ENCODE assay signal across 21 mouse cellular contexts in genomic region chr16:30231882-30232604, GRCm38 (mm10). TPM values are rescaled to one million over a fixed set of nuclear protein-coding genes. Genes with fewer than 3 reads are reported as not detected.
DNase-seq lines count a peak whose midpoint lies in the region; ATAC-seq and TF ChIP-seq lines count a peak whose summit lies in the region.
"Had no signal": no experiment of that assay in that cellular context is flagged by ENCODE, and none has a peak within 500 bp of the region (broad histone marks: within the 10 kb centered on the region; RNA-seq: fewer than 3 reads in every experiment).

No protein-coding gene starts in this region.

- H3K4me1 ChIP-seq in limb, embryonic 11.5 days (ENCODE audit: control insufficient read depth, insufficient read depth, low read length) = peaks cover 31% of the 10 kb centered on the region

- H3K27ac ChIP-seq in limb, embryonic 11.5 days (replicated peaks; ENCODE audit: low read depth, low read length) = peak overlapping the region; percentile 38; the same call in 1 of the 2 replicates
- H3K27ac ChIP-seq: macrophage; midbrain, embryonic 13.5 days had no signal

- no peak overlapping the region for H3K4me3 ChIP-seq in limb, embryonic 11.5 days (ENCODE audit: low read depth, low read length)
- H3K4me3 ChIP-seq: midbrain, embryonic 13.5 days; myocyte had no signal

- H3K27me3 ChIP-seq in limb, embryonic 11.5 days (ENCODE audit: control insufficient read depth, insufficient read depth, low read length) = no peaks in the 10 kb centered on the region

- DNase-seq in embryo, embryonic 11 days = peak; percentile 23
- DNase-seq in embryo, embryonic 10.5 days (ENCODE audit: low spot score) = no peak
- DNase-seq in left cerebral cortex, postnatal 4 days = peak; percentile 48
- DNase-seq in left cerebral cortex, postnatal 10 days (ENCODE audit: extremely low spot score in 1 of 2, low spot score in 2 of 2) = no peak
- peak; percentile 75 for DNase-seq in brain, embryonic 14.5 days (ENCODE audit: low read depth)
- no peak for DNase-seq in limb, embryonic 11.5 days (ENCODE audit: low spot score)
- DNase-seq in adrenal gland, adult 2 months = no peak
- no peak for DNase-seq in frontal cortex, postnatal 25 days (ENCODE audit: low spot score in 2 of 2)
- DNase-seq: cerebellum, adult 9-10 months; gastrocnemius, postnatal 36 days; kidney, adult 9 months; layer of hippocampus, postnatal 36 days; liver; thymus, postnatal 4 days had no signal

- H3K4me2 ChIP-seq in limb, embryonic 11.5 days (ENCODE audit: low read depth, severe bottlenecking) = no peak overlapping the region
- H3K4me2 ChIP-seq: heart, embryonic 11.5 days; midbrain, embryonic 13.5 days had no signal

- no peak overlapping the region for H3K9ac ChIP-seq in limb, embryonic 11.5 days (ENCODE audit: low read length)
- H3K9ac ChIP-seq: midbrain, embryonic 13.5 days had no signal

- intact Hi-C loops in left cerebral cortex, postnatal 4 days (cut with DNase I) = loop anchor here (10.0 kb wide), 1 partner anchor 597 kb away; no protein-coding TSS in a partner anchor
- intact Hi-C loops in left cerebral cortex, postnatal 10 days (cut with DNase I) = loop anchor here (10.0 kb wide), 1 partner anchor 597 kb away; no protein-coding TSS in a partner anchor

- ATAC-seq in limb, embryonic 11.5 days (ENCODE audit: insufficient number of reproducible peaks, low FRiP score, low TSS enrichment, low read depth) = no peak
- ATAC-seq: midbrain, embryonic 13.5 days had no signal

- no peaks in the 10 kb centered on the region for H3K36me3 ChIP-seq in limb, embryonic 11.5 days (ENCODE audit: control insufficient read depth, insufficient read depth, low read length)
- H3K36me3 ChIP-seq: midbrain, embryonic 13.5 days had no signal

- WGBS in limb, embryonic 11.5 days = 15% methylated on average over 13 of the region's 13 CpGs

- no peak for TF ChIP-seq POLR2A in brain, embryonic 14.5 days (IDR thresholded peaks at IDR 0.05; ENCODE audit: borderline replicate concordance, extremely low read depth, insufficient read depth, insufficient read length, poor library complexity, severe bottlenecking)

- TF ChIP-seq CTCF in brain, embryonic 14.5 days (IDR thresholded peaks at IDR 0.05; ENCODE audit: borderline replicate concordance, extremely low read depth, insufficient read depth, insufficient read length) = no peak

- no peaks in the 10 kb centered on the region for H3K9me3 ChIP-seq in limb, embryonic 11.5 days (ENCODE audit: control insufficient read depth, low read length)
- H3K9me3 ChIP-seq: midbrain, embryonic 13.5 days had no signal

RNA-seq across cellular contexts. Expression of gene Cpn2, which starts 35.3 kb away (rescaled TPM):
- total RNA-seq in left cerebral cortex, postnatal 4 days (2021) = not detected
- not detected for total RNA-seq in left cerebral cortex, postnatal 10 days (2021)
- polyA plus RNA-seq in brain, embryonic 14.5 days (2012; rRNA removed) = not detected in 2 replicates
- not detected in 2 replicates for polyA plus RNA-seq in limb, embryonic 11.5 days (2014; fragmentation: Nextera tagmentation; extraction: Ambion mirVana)
- total RNA-seq in adrenal gland, adult 2 months (2021) = 1 to 10 TPM; 2.4 to 3.6 TPM
- polyA plus RNA-seq in adrenal gland, adult 2 months (2012; rRNA removed) = 1.2 and 1.7 TPM in 2 replicates
- total RNA-seq: CH12.LX; gastrocnemius, postnatal 36 days; hematopoietic stem cell, adult 5-6 weeks; layer of hippocampus, postnatal 36 days had no signal
- polyA plus RNA-seq: heart, embryonic 11.5 days; macrophage; midbrain, embryonic 13.5 days; myocyte had no signal

RNA-seq across cellular contexts. Expression of gene Lrrc15, which starts 51.0 kb away (rescaled TPM):
- total RNA-seq in left cerebral cortex, postnatal 4 days (2021) = under 1 TPM in 1 of 2 experiments, not detected in 1; 0.12 TPM
- total RNA-seq in left cerebral cortex, postnatal 10 days (2021) = not detected
- 0.15 and 0.41 TPM in 2 replicates for polyA plus RNA-seq in brain, embryonic 14.5 days (2012; rRNA removed)
- polyA plus RNA-seq in limb, embryonic 11.5 days (2014; fragmentation: Nextera tagmentation; extraction: Ambion mirVana) = 0.74 and 0.89 TPM in 2 replicates
- under 1 TPM in 1 of 2 experiments, not detected in 1; 0.06 TPM for total RNA-seq in adrenal gland, adult 2 months (2021)
- polyA plus RNA-seq in adrenal gland, adult 2 months (2012; rRNA removed) = 0.02 TPM in 2 replicates
- total RNA-seq: CH12.LX; hematopoietic stem cell, adult 5-6 weeks; neutrophil, adult 5-6 weeks had no signal
- polyA plus RNA-seq: macrophage had no signal

Comparison
In these comparisons a context has a peak if more than half of its experiments do, and no peak if none do; other contexts are left out.
1. DNase-seq: peak in embryo, embryonic 11 days (single experiment), left cerebral cortex, postnatal 4 days (single experiment) and brain, embryonic 14.5 days (single experiment); none in embryo, embryonic 10.5 days (single experiment), left cerebral cortex, postnatal 10 days (0 of 2), limb, embryonic 11.5 days (single experiment), adrenal gland, adult 2 months (single experiment) and frontal cortex, postnatal 25 days (0 of 2).